Mouse (Mus musculus) myocyte (in vitro differentiated cells): ENCODE measurements around the gene Lce3a. TPM values are rescaled to one million over a fixed set of nuclear protein-coding genes. Genes with fewer than 3 reads are reported as not detected.

ENCODE experiments used
- H3K27me3 ChIP-seq: one replicate; pipeline ENCODE4 v1.6.1; 2011; ENCODE audit not compliant: control insufficient read depth, insufficient read depth, insufficient read length
- H3K36me3 ChIP-seq: one replicate; pipeline ENCODE4 v1.6.1; 2011; ENCODE audit not compliant: control insufficient read depth, insufficient read depth
- H3K4me2 ChIP-seq: one replicate; pipeline ENCODE4 v1.6.1; 2011; ENCODE audit warnings: low read depth, control low read depth
- H3K4me3 ChIP-seq: one replicate; pipeline ENCODE4 v1.5.1; 2011; ENCODE audit warnings: mild to moderate bottlenecking, control low read depth, moderate library complexity
- H3K79me2 ChIP-seq: one replicate; pipeline ENCODE4 v1.6.1; 2011; ENCODE audit not compliant: control insufficient read depth, insufficient read depth
- H3ac ChIP-seq: one replicate; pipeline ENCODE4 v1.6.1; 2011; ENCODE audit not compliant: control insufficient read depth, insufficient read length
- CEBPB ChIP-seq: IDR thresholded peaks from 2 replicates; pipeline ENCODE4 v1.6.1; 2011; ENCODE audit warnings: mild to moderate bottlenecking, moderate library complexity; ENCODE audit not compliant: poor library complexity, insufficient read depth, severe bottlenecking
- E2F4 ChIP-seq: IDR thresholded peaks from one replicate; pipeline ENCODE4 v1.6.1; 2011; ENCODE audit warnings: mild to moderate bottlenecking, control low read depth, moderate library complexity; ENCODE audit not compliant: insufficient read depth
- MAX ChIP-seq: IDR thresholded peaks from one replicate; pipeline ENCODE4 v1.6.1; 2011; ENCODE audit warnings: low read depth, mild to moderate bottlenecking, control low read depth
- MYOD1 ChIP-seq, 3 experiments: IDR thresholded peaks; one replicate each; pipeline ENCODE4 v1.6.1; 2011; ENCODE audit warnings: control low read depth in 2 of 3, low read depth in 2 of 3, mild to moderate bottlenecking in 2 of 3, moderate library complexity in 1 of 3; ENCODE audit not compliant: insufficient read length in 2 of 3, control insufficient read depth in 1 of 3
- MYOG ChIP-seq, 3 experiments: IDR thresholded peaks; one replicate each; pipeline ENCODE4 v1.6.1; 2011; ENCODE audit warnings: control low read depth in 2 of 3, low read depth in 2 of 3, mild to moderate bottlenecking in 2 of 3; ENCODE audit not compliant: insufficient read length in 2 of 3, control insufficient read depth in 1 of 3, insufficient read depth in 1 of 3
- POLR2A ChIP-seq: IDR thresholded peaks from one replicate; pipeline ENCODE4 v1.6.1; 2011; ENCODE audit warnings: low read depth, mild to moderate bottlenecking, control low read depth, moderate library complexity; ENCODE audit not compliant: insufficient read length
- POLR2AphosphoS2 ChIP-seq: IDR thresholded peaks from one replicate; pipeline ENCODE4 v1.6.1; 2011; ENCODE audit warnings: low read depth, control low read depth; ENCODE audit not compliant: insufficient read length
- REST ChIP-seq: IDR thresholded peaks from one replicate; pipeline ENCODE4 v1.6.1; 2011; ENCODE audit warnings: mild to moderate bottlenecking, control low read depth, moderate library complexity; ENCODE audit not compliant: insufficient read depth, insufficient read length
- SRF ChIP-seq: IDR thresholded peaks from one replicate; pipeline ENCODE4 v1.6.1; 2011; ENCODE audit warnings: low read depth; ENCODE audit not compliant: control insufficient read depth, insufficient read length
- TCF12 ChIP-seq: IDR thresholded peaks from one replicate; pipeline ENCODE4 v1.6.1; 2011; ENCODE audit warnings: mild to moderate bottlenecking, control low read depth; ENCODE audit not compliant: poor library complexity, insufficient read depth, severe bottlenecking
- TCF3 ChIP-seq: IDR thresholded peaks from one replicate; pipeline ENCODE4 v1.6.1; 2011; ENCODE audit warnings: low read depth, control low read depth; ENCODE audit not compliant: insufficient read length
- USF1 ChIP-seq: IDR thresholded peaks from one replicate; pipeline ENCODE4 v1.6.1; 2011; ENCODE audit warnings: low read depth, mild to moderate bottlenecking, control low read depth, moderate library complexity
- polyA plus RNA-seq: library from polyadenylated mRNA; unstranded; fragments of >200 nt; fragmentation: generic; extraction: Trizol; gene quantifications from one replicate; pipeline ENCODE4 v1.2.1, GENCODE M21; 2012; ENCODE audit warnings: missing spikeins

Gene Lce3a
- polyA plus RNA-seq, 1 experiment, result not detected

DNA sequence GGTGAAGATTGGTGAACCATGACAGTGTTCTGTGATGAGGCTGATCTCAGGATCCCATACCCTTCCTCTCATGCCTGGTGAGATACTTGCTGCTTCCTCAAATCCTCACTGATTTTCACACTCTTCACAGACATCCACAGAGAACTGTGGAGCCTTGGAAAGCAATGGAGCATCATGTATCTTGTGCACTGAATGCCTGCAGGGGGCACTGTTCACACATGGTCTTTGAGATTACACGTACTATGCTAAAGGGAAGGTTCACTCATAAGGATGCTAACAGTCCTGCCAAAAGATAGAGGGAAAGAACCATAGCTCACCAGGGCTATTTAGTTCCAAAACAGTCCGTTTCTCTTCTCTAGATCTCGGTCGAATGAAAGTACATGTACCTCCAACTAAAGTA is 5.7 kb downstream of the Lce3a start:
- H3ac ChIP-seq, result no peak overlapping the region
- no peaks in the 10 kb centered on the region for H3K79me2 ChIP-seq
- no peak overlapping the region for H3K4me2 ChIP-seq
- no peak overlapping the region for H3K4me3 ChIP-seq
- no peaks in the 10 kb centered on the region for H3K36me3 ChIP-seq
- H3K27me3 ChIP-seq, result no peaks in the 10 kb centered on the region
- TF ChIP-seq POLR2AphosphoS2, result no peak
- no peak for TF ChIP-seq TCF3
- TF ChIP-seq E2F4, result no peak
- no peak for TF ChIP-seq SRF
- no peak for TF ChIP-seq MYOG (IDR thresholded peaks at IDR 0.05; ENCODE audit: control insufficient read depth in 1 of 3, insufficient read depth in 1 of 3, insufficient read length in 2 of 3, low read depth in 2 of 3)
- TF ChIP-seq USF1, result no peak
- TF ChIP-seq REST, result no peak
- TF ChIP-seq MAX, result no peak
- no peak for TF ChIP-seq MYOD1 (IDR thresholded peaks at IDR 0.05; ENCODE audit: control insufficient read depth in 1 of 3, insufficient read length in 2 of 3, low read depth in 2 of 3)
- no peak for TF ChIP-seq CEBPB
- TF ChIP-seq TCF12, result no peak
- TF ChIP-seq POLR2A, result no peak

DNA sequence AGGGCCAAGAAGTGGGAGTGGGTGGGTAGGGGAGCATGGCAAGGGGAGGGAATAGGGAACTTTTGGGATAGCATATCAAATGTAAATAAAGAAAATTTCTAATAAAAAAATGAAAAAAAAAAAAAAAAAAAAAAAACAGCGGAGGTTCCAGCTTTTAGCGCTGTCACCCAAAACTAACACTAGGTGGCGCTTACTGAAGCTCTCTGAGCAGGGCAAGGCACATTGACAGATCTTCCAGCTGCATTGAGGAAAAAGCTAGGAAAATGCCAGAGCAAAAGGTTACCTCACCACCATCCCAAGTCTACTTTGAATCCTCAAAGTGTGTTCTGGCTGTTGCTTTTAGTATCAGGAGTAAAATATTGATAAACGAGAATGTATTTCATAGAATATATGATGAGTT is 18.5 kb downstream of the Lce3a start:
- H3K27me3 ChIP-seq, result no peaks in the 10 kb centered on the region
- H3ac ChIP-seq, result no peak overlapping the region

DNA sequence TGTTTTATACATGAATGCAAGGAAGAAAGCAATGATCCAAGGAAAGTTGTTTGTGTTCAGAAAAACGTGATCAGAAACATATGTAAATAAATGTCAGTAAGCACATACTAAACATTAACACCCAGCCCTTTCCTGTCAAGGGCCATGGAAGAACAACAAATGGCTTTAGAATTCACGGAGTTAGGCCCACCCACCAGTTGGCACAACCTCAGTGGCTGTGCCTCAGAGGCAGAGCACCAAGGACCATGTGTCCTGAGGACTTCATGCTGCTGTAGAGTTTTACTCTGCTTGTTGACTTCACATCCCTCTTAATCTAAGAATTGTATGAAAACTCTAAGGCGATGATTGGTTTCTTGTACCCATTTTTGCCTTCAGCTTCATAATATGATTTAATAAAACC is 20.8 kb downstream of the Lce3a start:
- no peak overlapping the region for H3K4me3 ChIP-seq
- TF ChIP-seq TCF12 (no peak), MYOG (IDR thresholded peaks at IDR 0.05; ENCODE audit: control insufficient read depth in 1 of 3, insufficient read depth in 1 of 3, insufficient read length in 2 of 3, low read depth in 2 of 3) (no peak), CEBPB (no peak), POLR2A (no peak), MYOD1 (IDR thresholded peaks at IDR 0.05; ENCODE audit: control insufficient read depth in 1 of 3, insufficient read length in 2 of 3, low read depth in 2 of 3) (no peak), USF1 (no peak), E2F4 (no peak)
- no peaks in the 10 kb centered on the region for H3K27me3 ChIP-seq
- no peak overlapping the region for H3K4me2 ChIP-seq
- H3K36me3 ChIP-seq, result no peaks in the 10 kb centered on the region
- no peak overlapping the region for H3ac ChIP-seq
- H3K79me2 ChIP-seq, result no peaks in the 10 kb centered on the region

More for the DNA sequence above, 18.5 kb downstream of the Lce3a start:
- Histone ChIP-seq H3K4me3 (no peak overlapping the region), H3K79me2 (no peaks in the 10 kb centered on the region), H3K4me2 (no peak overlapping the region), H3K36me3 (no peaks in the 10 kb centered on the region)
- TF ChIP-seq POLR2AphosphoS2 (no peak), TCF3 (no peak), CEBPB (no peak), MAX (no peak), POLR2A (no peak), E2F4 (no peak), USF1 (no peak), MYOD1 (IDR thresholded peaks at IDR 0.05; ENCODE audit: control insufficient read depth in 1 of 3, insufficient read length in 2 of 3, low read depth in 2 of 3) (no peak), TCF12 (no peak), REST (no peak), SRF (no peak), MYOG (IDR thresholded peaks at IDR 0.05; ENCODE audit: control insufficient read depth in 1 of 3, insufficient read depth in 1 of 3, insufficient read length in 2 of 3, low read depth in 2 of 3) (no peak)

DNA sequence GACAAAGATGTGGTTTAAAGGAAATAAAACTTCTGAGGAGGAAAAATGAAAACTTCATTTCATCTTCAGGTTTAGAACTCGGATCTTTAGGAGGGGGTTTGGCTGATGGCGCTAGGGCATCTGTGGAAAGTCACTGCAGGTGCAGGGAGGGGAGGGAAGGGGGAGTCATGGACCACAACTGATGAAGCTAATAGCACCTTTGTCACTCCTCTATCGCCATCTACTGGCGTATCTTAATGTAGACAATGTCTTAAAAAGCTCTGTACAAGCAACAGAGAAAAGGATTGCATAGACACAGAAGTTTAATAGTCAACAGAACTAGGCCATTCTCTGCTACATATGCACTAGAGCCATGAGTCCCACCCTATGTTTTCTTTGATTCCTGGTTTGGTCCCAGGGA is 22.4 kb downstream of the Lce3a start:
- H3K27me3 ChIP-seq, result no peaks in the 10 kb centered on the region
- no peak overlapping the region for H3K4me2 ChIP-seq
- no peak overlapping the region for H3ac ChIP-seq
- H3K36me3 ChIP-seq, result no peaks in the 10 kb centered on the region
- no peaks in the 10 kb centered on the region for H3K79me2 ChIP-seq
- TF ChIP-seq TCF12 (no peak), E2F4 (no peak), MYOG (IDR thresholded peaks at IDR 0.05; ENCODE audit: control insufficient read depth in 1 of 3, insufficient read depth in 1 of 3, insufficient read length in 2 of 3, low read depth in 2 of 3) (no peak), SRF (no peak), CEBPB (no peak), USF1 (no peak), POLR2AphosphoS2 (no peak), TCF3 (no peak), MAX (no peak), POLR2A (no peak), MYOD1 (IDR thresholded peaks at IDR 0.05; ENCODE audit: control insufficient read depth in 1 of 3, insufficient read length in 2 of 3, low read depth in 2 of 3) (no peak), REST (no peak)
- H3K4me3 ChIP-seq, result no peak overlapping the region

DNA sequence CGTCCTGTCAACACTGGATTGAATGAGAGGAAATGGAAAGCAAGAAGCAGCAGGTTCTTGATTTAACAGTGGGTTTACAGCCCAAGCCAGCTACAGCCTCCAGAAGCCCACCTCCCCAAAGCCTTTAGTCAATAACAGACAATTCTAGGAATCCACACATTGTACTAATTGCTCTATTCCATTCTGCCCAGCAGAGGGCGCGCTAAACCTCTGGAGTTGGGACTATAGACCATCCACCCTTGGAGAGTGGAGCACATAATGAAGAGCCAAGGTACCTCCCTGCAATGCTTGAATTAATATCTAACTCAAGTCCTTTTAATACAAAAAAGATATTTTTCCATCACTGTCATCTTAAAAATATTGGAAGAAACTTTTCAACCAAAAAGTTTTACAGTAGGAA is 23.0 kb downstream of the Lce3a start:
- Histone ChIP-seq H3K27me3 (no peaks in the 10 kb centered on the region), H3K4me2 (no peak overlapping the region), H3K36me3 (no peaks in the 10 kb centered on the region), H3ac (no peak overlapping the region), H3K4me3 (no peak overlapping the region), H3K79me2 (no peaks in the 10 kb centered on the region)
- TF ChIP-seq TCF3, result no peak
- TF ChIP-seq TCF12, result no peak
- TF ChIP-seq REST, result no peak
- no peak for TF ChIP-seq USF1
- no peak for TF ChIP-seq SRF
- TF ChIP-seq MYOD1 (IDR thresholded peaks at IDR 0.05; ENCODE audit: control insufficient read depth in 1 of 3, insufficient read length in 2 of 3, low read depth in 2 of 3), result no peak
- TF ChIP-seq CEBPB, result no peak
- no peak for TF ChIP-seq MYOG (IDR thresholded peaks at IDR 0.05; ENCODE audit: control insufficient read depth in 1 of 3, insufficient read depth in 1 of 3, insufficient read length in 2 of 3, low read depth in 2 of 3)
- TF ChIP-seq MAX, result no peak
- no peak for TF ChIP-seq POLR2AphosphoS2
